Mouse (Mus musculus) liver, embryonic 13.5 days (tissue): ENCODE measurements around the gene Tmem237. TPM values are rescaled to one million over a fixed set of nuclear protein-coding genes. Genes with fewer than 3 reads are reported as not detected.

Experiments used
- ATAC-seq: fragments of 200-750 bp; cut with Nextera tagmentation; 2 replicates; pipeline ENCODE4 v1.8.0; 2017; ENCODE audit warnings: low read depth, mild to moderate bottlenecking, moderate number of reproducible peaks, moderate library complexity
- DNase-seq: peaks from one replicate; pipeline ENCODE4 v3.0.0; 2022
- H3K27ac ChIP-seq: fragments of 300-500 bp; sonication (generic); 2 replicates; pipeline ENCODE4 v1.5.1; 2015; ENCODE audit warnings: moderate library complexity, mild to moderate bottlenecking, inconsistent platforms
- H3K27me3 ChIP-seq: fragments of 300-500 bp; sonication (generic); 2 replicates; pipeline ENCODE4 v1.6.1; 2015; ENCODE audit warnings: mild to moderate bottlenecking, inconsistent platforms
- H3K36me3 ChIP-seq: fragments of 300-500 bp; sonication (generic); 2 replicates; pipeline ENCODE4 v1.6.1; 2015; ENCODE audit warnings: mild to moderate bottlenecking, inconsistent platforms
- H3K4me1 ChIP-seq: fragments of 300-500 bp; sonication (generic); replicated peaks from 2 replicates; pipeline ENCODE4 v1.6.1; 2015; ENCODE audit warnings: inconsistent platforms
- H3K4me2 ChIP-seq: fragments of 300-500 bp; sonication (generic); 2 replicates; pipeline ENCODE4 v1.6.1; 2015; ENCODE audit warnings: inconsistent platforms, mild to moderate bottlenecking, moderate library complexity
- H3K4me3 ChIP-seq: fragments of 300-500 bp; sonication (generic); replicated peaks from 2 replicates; pipeline ENCODE4 v1.5.1; 2015; ENCODE audit warnings: mild to moderate bottlenecking, inconsistent platforms
- H3K9ac ChIP-seq: fragments of 300-500 bp; sonication (generic); 2 replicates; pipeline ENCODE4 v1.6.1; 2015; ENCODE audit warnings: mild to moderate bottlenecking, inconsistent platforms
- H3K9me3 ChIP-seq: fragments of 300-500 bp; sonication (generic); replicated peaks from 2 replicates; pipeline ENCODE4 v1.6.1; 2016; ENCODE audit warnings: inconsistent platforms
- WGBS: fragments of 180-500 bp; shearing (Covaris S2); methylation state at CpG from one replicate; pipeline ENCODE4 v1.1.7; 2015; ENCODE audit not compliant: insufficient replicate concordance; 5-methylcytosine and 5-hydroxymethylcytosine counted together
- polyA plus RNA-seq: library from polyadenylated mRNA; unstranded; fragments of >200 nt; fragmentation: Nextera tagmentation; extraction: Ambion mirVana; gene quantifications from 2 replicates; pipeline ENCODE4 v1.2.1, GENCODE M21; 2015

Tmem237 gene
- polyA plus RNA-seq = 9.3 and 10.3 TPM in 2 replicates

DNA sequence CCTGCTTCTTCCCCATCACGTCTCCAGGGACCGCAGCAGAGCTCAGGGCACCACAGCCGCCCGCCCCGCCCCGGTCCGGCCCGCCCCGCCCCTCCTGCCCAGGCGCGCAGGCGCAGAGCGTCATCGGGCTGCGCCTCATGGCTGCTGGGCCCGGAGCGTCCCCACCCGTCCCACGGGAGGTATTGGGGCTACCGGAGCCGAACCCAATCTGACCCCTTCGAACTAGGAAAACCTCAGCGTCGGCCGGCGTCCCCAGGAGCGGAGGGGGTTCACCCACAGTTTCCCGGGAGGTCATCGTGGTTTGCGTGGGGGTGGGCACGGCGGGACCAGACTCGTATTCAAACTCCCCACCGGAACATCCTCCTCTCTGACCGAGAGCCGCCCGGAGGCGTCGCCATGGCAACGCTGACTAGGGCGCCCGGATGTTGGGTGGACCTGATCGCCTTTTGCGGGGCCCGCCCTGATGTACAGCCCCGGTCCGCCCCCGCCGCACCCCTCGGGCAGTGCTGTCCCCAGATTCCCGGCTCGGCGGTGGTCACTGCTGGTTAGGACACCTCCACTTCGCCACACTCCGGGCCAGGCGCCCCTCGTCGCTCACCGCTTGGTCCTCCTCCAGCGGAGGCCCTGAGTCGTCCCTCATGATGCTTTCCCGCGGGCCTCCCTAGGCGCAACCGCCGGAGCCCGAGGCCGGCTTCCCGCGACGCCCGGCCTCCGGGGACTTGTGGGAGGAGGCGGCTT is at the start of gene Tmem237:
Gene Tmem237, minus strand, starts transcription at position 689 of the 738 bp plus-strand sequence.
- Histone ChIP-seq H3K4me2 (peak within 1 kb of the TSS; percentile 89), H3K4me1 (peaks cover 15% of the 10 kb centered on the region), H3K9me3 (no peaks in the 10 kb centered on the region), H3K27ac (peak within 1 kb of the TSS; percentile 55), H3K36me3 (no peaks in the 10 kb centered on the region), H3K27me3 (no peaks in the 10 kb centered on the region), H3K4me3 (peak within 1 kb of the TSS; percentile 66), H3K9ac (peak within 1 kb of the TSS; percentile 77)
- WGBS = under 1% methylated on average over 65 of the region's 74 CpGs
- ATAC-seq (peak; percentile 96), DNase-seq (peak; percentile 80)

- no peak for DNase-seq
- H3K9me3 ChIP-seq = no peaks in the 10 kb centered on the region
- 67% methylated on average over 6 of the region's 6 CpGs for WGBS
- no peaks in the 10 kb centered on the region for H3K27me3 ChIP-seq
- peaks cover 27% of the 10 kb centered on the region for H3K4me1 ChIP-seq
- no peak overlapping the region for H3K27ac ChIP-seq
- H3K36me3 ChIP-seq = peaks cover 34% of the 10 kb centered on the region
- H3K4me3 ChIP-seq = no peak overlapping the region
- H3K4me2 ChIP-seq = no peak overlapping the region
- no peak for ATAC-seq
- H3K9ac ChIP-seq = no peak overlapping the region
Observed at GRCm38 (mm10) chr1:59169586-59169985, 49.4 kb upstream of the Tmem237 start.

- H3K9me3 ChIP-seq = no peaks in the 10 kb centered on the region
- H3K27me3 ChIP-seq = no peaks in the 10 kb centered on the region
- peaks cover 26% of the 10 kb centered on the region for H3K4me1 ChIP-seq
- WGBS = 70% methylated on average over 2 of the region's 2 CpGs
- no peak overlapping the region for H3K27ac ChIP-seq
- H3K36me3 ChIP-seq = peaks cover 38% of the 10 kb centered on the region
- H3K9ac ChIP-seq = no peak overlapping the region
- DNase-seq (no peak), ATAC-seq (no peak)
- H3K4me2 ChIP-seq = no peak overlapping the region
- no peak overlapping the region for H3K4me3 ChIP-seq
Observed at GRCm38 (mm10) chr1:59168556-59168955, 48.3 kb upstream of the Tmem237 start.

DNA sequence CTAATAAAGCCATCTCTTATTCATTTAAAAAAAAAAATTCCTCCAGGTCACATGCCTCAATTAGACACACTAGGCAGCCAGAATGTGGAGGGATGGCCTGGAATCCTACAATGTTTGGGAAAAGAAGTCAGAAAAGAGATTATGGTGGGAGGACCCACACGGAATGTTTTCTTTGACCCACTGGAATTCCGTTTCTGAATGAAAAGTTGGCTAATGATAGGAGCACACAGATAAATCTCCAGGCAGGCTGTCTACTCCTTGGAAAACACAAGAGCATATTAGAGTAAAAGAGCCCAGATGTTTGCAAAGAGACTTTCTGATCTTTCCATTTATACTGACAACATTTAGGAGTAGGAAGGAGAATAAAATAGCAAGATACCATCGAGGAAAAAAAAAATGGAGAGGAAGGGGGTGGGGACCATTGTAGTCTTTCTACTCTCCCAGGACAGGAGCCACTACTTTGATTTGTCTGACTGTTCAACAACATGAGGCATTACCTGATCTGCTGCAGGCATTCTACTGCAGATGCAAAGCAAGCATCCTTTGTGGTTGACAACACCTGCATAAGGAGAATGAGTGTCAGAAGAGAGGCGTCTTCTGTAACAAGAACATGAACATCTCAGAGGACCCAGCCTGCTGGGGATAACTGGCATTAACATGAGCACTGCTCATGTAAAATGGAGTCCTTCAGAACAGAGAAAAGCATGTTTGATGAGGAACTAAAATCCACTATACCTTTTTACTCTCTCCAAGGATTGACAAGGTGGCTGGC is 47.6 kb upstream of the Tmem237 start:
- Histone ChIP-seq H3K27me3 (no peaks in the 10 kb centered on the region), H3K9me3 (no peaks in the 10 kb centered on the region), H3K4me2 (no peak overlapping the region), H3K4me1 (peaks cover 19% of the 10 kb centered on the region), H3K27ac (no peak overlapping the region), H3K9ac (no peak overlapping the region), H3K36me3 (peaks cover 45% of the 10 kb centered on the region), H3K4me3 (no peak overlapping the region)
- WGBS = 68% methylated on average over 4 of the region's 4 CpGs
- DNase-seq (no peak), ATAC-seq (no peak)

GRCm38 (mm10) chr1:59166232-59166905 is 46.2 kb upstream of the Tmem237 start:
- Histone ChIP-seq H3K27me3 (no peaks in the 10 kb centered on the region), H3K9ac (no peak overlapping the region), H3K9me3 (no peaks in the 10 kb centered on the region), H3K36me3 (peaks cover 49% of the 10 kb centered on the region), H3K4me3 (no peak overlapping the region), H3K4me2 (no peak overlapping the region), H3K4me1 (0 out of 2 replicates have a peak, but pooled peaks cover 6% of the 10 kb centered on the region), H3K27ac (no peak overlapping the region)
- no peak for DNase-seq
- WGBS = 87% methylated on average over 9 of the region's 9 CpGs
- ATAC-seq = no peak

DNA sequence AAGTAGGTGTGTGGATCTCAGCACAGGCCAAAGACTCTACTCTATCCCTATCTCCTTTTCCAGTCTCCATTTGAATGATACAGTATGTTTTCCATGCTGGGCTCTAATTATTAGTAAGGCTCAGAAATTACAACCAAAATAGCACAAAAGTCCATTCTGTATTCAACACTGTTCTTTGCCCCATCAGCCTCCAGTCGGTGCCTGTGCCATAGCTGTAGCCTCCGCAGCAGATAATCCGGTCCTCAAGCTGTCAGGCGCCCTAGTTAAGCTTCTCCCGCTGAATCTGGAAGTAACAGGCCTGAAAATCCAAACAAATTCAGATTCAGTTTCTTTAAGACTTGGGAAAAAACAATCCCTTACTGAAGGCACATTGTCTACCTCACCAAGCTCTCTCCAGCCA is 43.7 kb upstream of the Tmem237 start:
- no peak overlapping the region for H3K4me3 ChIP-seq
- H3K9me3 ChIP-seq = no peaks in the 10 kb centered on the region
- DNase-seq (no peak), ATAC-seq (no peak)
- H3K27ac ChIP-seq = no peak overlapping the region
- H3K4me1 ChIP-seq = no peaks in the 10 kb centered on the region
- H3K27me3 ChIP-seq = no peaks in the 10 kb centered on the region
- H3K9ac ChIP-seq = no peak overlapping the region
- peaks cover 43% of the 10 kb centered on the region for H3K36me3 ChIP-seq
- H3K4me2 ChIP-seq = no peak overlapping the region
- 76% methylated on average over 5 of the region's 5 CpGs for WGBS

- no peak within 1 kb of the TSS for H3K4me2 ChIP-seq
- H3K4me1 ChIP-seq = no peaks in the 10 kb centered on the region
- ATAC-seq = no peak
- no peak within 1 kb of the TSS for H3K27ac ChIP-seq
- H3K27me3 ChIP-seq = no peaks in the 10 kb centered on the region
- H3K4me3 ChIP-seq = no peak within 1 kb of the TSS
- H3K9ac ChIP-seq = no peak within 1 kb of the TSS
- H3K9me3 ChIP-seq = no peaks in the 10 kb centered on the region
- DNase-seq = no peak
- H3K36me3 ChIP-seq = peaks cover 43% of the 10 kb centered on the region
- 35% methylated on average over 12 of the region's 12 CpGs for whole genome bisulfite sequencing
Observed at GRCm38 (mm10) chr1:59163030-59163461, 42.8 kb upstream of the Tmem237 start, which contains the start of gene Mpp4. Gene Mpp4, minus strand, starts transcription at chr1:59163389.

- peaks cover 37% of the 10 kb centered on the region for H3K36me3 ChIP-seq
- H3K27ac ChIP-seq = no peak overlapping the region
- H3K27me3 ChIP-seq = no peaks in the 10 kb centered on the region
- no peak for ATAC-seq
- no peak for DNase-seq
- H3K9ac ChIP-seq = no peak overlapping the region
- no peaks in the 10 kb centered on the region for H3K4me1 ChIP-seq
- WGBS = 81% methylated on average over 8 of the region's 8 CpGs
- H3K9me3 ChIP-seq = no peaks in the 10 kb centered on the region
- H3K4me2 ChIP-seq = no peak overlapping the region
- H3K4me3 ChIP-seq = no peak overlapping the region
Observed at GRCm38 (mm10) chr1:59162309-59163024, 42.3 kb upstream of the Tmem237 start.

GRCm38 (mm10) chr1:59161396-59161795 is 41.2 kb upstream of the Tmem237 start:
- H3K4me3 ChIP-seq = no peak overlapping the region
- no peak overlapping the region for H3K4me2 ChIP-seq
- H3K27me3 ChIP-seq = no peaks in the 10 kb centered on the region
- no peaks in the 10 kb centered on the region for H3K4me1 ChIP-seq
- ATAC-seq (no peak), DNase-seq (no peak)
- H3K9ac ChIP-seq = no peak overlapping the region
- WGBS = 81% methylated on average over 6 of the region's 6 CpGs
- H3K36me3 ChIP-seq = peaks cover 28% of the 10 kb centered on the region
- H3K9me3 ChIP-seq = no peaks in the 10 kb centered on the region
- no peak overlapping the region for H3K27ac ChIP-seq

- WGBS = 83% methylated on average over 6 of the region's 6 CpGs
- Histone ChIP-seq H3K9me3 (no peaks in the 10 kb centered on the region), H3K27me3 (no peaks in the 10 kb centered on the region), H3K36me3 (peaks cover 23% of the 10 kb centered on the region), H3K4me1 (no peaks in the 10 kb centered on the region), H3K4me2 (no peak overlapping the region), H3K4me3 (no peak overlapping the region), H3K27ac (no peak overlapping the region), H3K9ac (no peak overlapping the region)
- ATAC-seq (no peak), DNase-seq (no peak)
Observed at GRCm38 (mm10) chr1:59160871-59161270, 40.7 kb upstream of the Tmem237 start.

- ATAC-seq = no peak
- no peaks in the 10 kb centered on the region for H3K27me3 ChIP-seq
- no peak overlapping the region for H3K4me2 ChIP-seq
- H3K4me3 ChIP-seq = no peak overlapping the region
- no peak for DNase-seq
- no peak overlapping the region for H3K27ac ChIP-seq
- H3K4me1 ChIP-seq = no peaks in the 10 kb centered on the region
- H3K9me3 ChIP-seq = no peaks in the 10 kb centered on the region
- no peak overlapping the region for H3K9ac ChIP-seq
- H3K36me3 ChIP-seq = peaks cover 20% of the 10 kb centered on the region
- 75% methylated on average over 3 of the region's 3 CpGs for WGBS
Observed at GRCm38 (mm10) chr1:59159136-59159535, 38.9 kb upstream of the Tmem237 start.
